Mouse (Mus musculus): ENCODE data around the gene Celf2. TPM values are rescaled to one million over a fixed set of nuclear protein-coding genes. Genes with fewer than 3 reads are reported as not detected.

Gene Celf2
- total and polyA plus RNA-seq, 3 experiments, result 20.1 to 47.6 (median 45.5) TPM

- no peak for DNase-seq
Measured at GRCm38 (mm10) chr2:6546462-6547138, 962.8 kb downstream of the Celf2 start.

- DNase-seq, result peak; percentile 20
Measured at GRCm38 (mm10) chr2:6545127-6545931, 964.0 kb downstream of the Celf2 start.

GRCm38 (mm10) chr2:6543650-6544049, 965.7 kb downstream of the Celf2 start:
- no peak for DNase-seq

- no peak for DNase-seq
Measured at GRCm38 (mm10) chr2:6542556-6543180, 966.7 kb downstream of the Celf2 start.

- no peak for DNase-seq
Measured at GRCm38 (mm10) chr2:6540825-6541224, 968.5 kb downstream of the Celf2 start.

- no peak for DNase-seq
Measured at GRCm38 (mm10) chr2:6540092-6540491, 969.3 kb downstream of the Celf2 start.

- no peak for DNase-seq
Measured at GRCm38 (mm10) chr2:6538500-6538899, 970.9 kb downstream of the Celf2 start.

GRCm38 (mm10) chr2:6538031-6538430, 971.3 kb downstream of the Celf2 start:
- no peak for DNase-seq

GRCm38 (mm10) chr2:6537326-6537725, 972.0 kb downstream of the Celf2 start:
- DNase-seq, result no peak

- DNase-seq, result no peak
Measured at GRCm38 (mm10) chr2:6536372-6536771, 973.0 kb downstream of the Celf2 start.

GRCm38 (mm10) chr2:6532341-6532740, 977.0 kb downstream of the Celf2 start:
- DNase-seq, result no peak

GRCm38 (mm10) chr2:6528076-6528475, 981.3 kb downstream of the Celf2 start:
- DNase-seq, result no peak

GRCm38 (mm10) chr2:6526825-6527224, 982.5 kb downstream of the Celf2 start:
- DNase-seq, result no peak

- DNase-seq, result no peak
Measured at GRCm38 (mm10) chr2:6526311-6526710, 983.1 kb downstream of the Celf2 start.

- DNase-seq, result no peak
Measured at GRCm38 (mm10) chr2:6523924-6524300, 985.5 kb downstream of the Celf2 start.

GRCm38 (mm10) chr2:6523261-6523923, 986.0 kb downstream of the Celf2 start:
- no peak for DNase-seq

- DNase-seq, result no peak
Measured at GRCm38 (mm10) chr2:6522411-6522810, 987.0 kb downstream of the Celf2 start.

GRCm38 (mm10) chr2:6513176-6513575, 996.2 kb downstream of the Celf2 start:
- DNase-seq, result no peak

- no peak for DNase-seq
Measured at GRCm38 (mm10) chr2:6507071-6507470, 1002.3 kb downstream of the Celf2 start.

GRCm38 (mm10) chr2:6505979-6506811, 1003.2 kb downstream of the Celf2 start:
- no peak for DNase-seq

GRCm38 (mm10) chr2:6505531-6505930, 1003.8 kb downstream of the Celf2 start:
- no peak for DNase-seq

- DNase-seq, result no peak
Measured at GRCm38 (mm10) chr2:6498101-6498500, 1011.3 kb downstream of the Celf2 start.
